Mouse (Mus musculus) hindbrain, embryonic 11.5 days (tissue): ENCODE data around the gene Plk3. TPM values are rescaled to one million over a fixed set of nuclear protein-coding genes. Genes with fewer than 3 reads are reported as not detected.

Experiments
- ATAC-seq: fragments of 200-750 bp; cut with Nextera tagmentation; 2 replicates; pipeline ENCODE4 v1.8.0; 2017; ENCODE audit warnings: mild to moderate bottlenecking, moderate TSS enrichment, moderate library complexity; ENCODE audit not compliant: low FRiP score
- DNase-seq: peaks from one replicate; pipeline ENCODE4 v3.0.0-alpha.2; 2015; ENCODE audit warnings: low spot score
- H3K27ac ChIP-seq: fragments of 300-500 bp; sonication (generic); 2 replicates; pipeline ENCODE4 v1.5.1; 2014; ENCODE audit warnings: mild to moderate bottlenecking, low read depth, low read length
- H3K27me3 ChIP-seq: fragments of 300-500 bp; sonication (generic); 2 replicates; pipeline ENCODE4 v1.6.1; 2014; ENCODE audit warnings: mild to moderate bottlenecking, low read length, moderate library complexity, mixed read lengths; ENCODE audit not compliant: control insufficient read depth, insufficient read depth
- H3K36me3 ChIP-seq: fragments of 300-500 bp; sonication (generic); 2 replicates; pipeline ENCODE4 v1.6.1; 2014; ENCODE audit warnings: mild to moderate bottlenecking, low read length, moderate library complexity, mixed read lengths; ENCODE audit not compliant: control insufficient read depth, insufficient read depth
- H3K4me1 ChIP-seq: fragments of 300-500 bp; sonication (generic); replicated peaks from 2 replicates; pipeline ENCODE4 v1.6.1; 2014; ENCODE audit warnings: low read length, mixed read lengths; ENCODE audit not compliant: control insufficient read depth, insufficient read depth
- H3K4me2 ChIP-seq: fragments of 300-500 bp; sonication (generic); replicated peaks from 2 replicates; pipeline ENCODE4 v1.6.1; 2014; ENCODE audit warnings: mild to moderate bottlenecking, low read depth, low read length
- H3K4me3 ChIP-seq: fragments of 300-500 bp; sonication (generic); 2 replicates; pipeline ENCODE4 v1.5.1; 2014; ENCODE audit warnings: low read depth, low read length
- H3K9ac ChIP-seq: fragments of 300-500 bp; sonication (generic); 2 replicates; pipeline ENCODE4 v1.6.1; 2014; ENCODE audit warnings: low read depth, low read length
- H3K9me3 ChIP-seq: fragments of 300-500 bp; sonication (generic); 2 replicates; pipeline ENCODE4 v1.6.1; 2016; ENCODE audit warnings: low read length; ENCODE audit not compliant: control insufficient read depth
- WGBS: fragments of 180-500 bp; shearing (Covaris S2); extraction: QIAGEN DNeasy Blood & Tissue Kit; methylation state at CpG from one replicate; pipeline ENCODE4 v1.1.7; 2014; 5-methylcytosine and 5-hydroxymethylcytosine counted together
- polyA plus RNA-seq: library from polyadenylated mRNA; unstranded; fragments of >200 nt; fragmentation: Nextera tagmentation; extraction: Ambion mirVana; gene quantifications from 2 replicates; pipeline ENCODE4 v1.2.1, GENCODE M21; 2014

Gene Plk3
- polyA plus RNA-seq, 1 experiment from 2014 or later = 31.3 TPM

GRCm38 (mm10) chr4:117115592-117115991, 18.2 kb downstream of the Plk3 start:
- DNase-seq (no peak), ATAC-seq (no peak)
- Histone ChIP-seq H3K4me1 (no peaks in the 10 kb centered on the region), H3K27me3 (no peaks in the 10 kb centered on the region), H3K9me3 (no peaks in the 10 kb centered on the region), H3K9ac (no peak overlapping the region), H3K4me2 (no peak overlapping the region), H3K36me3 (no peaks in the 10 kb centered on the region), H3K27ac (no peak overlapping the region), H3K4me3 (no peak overlapping the region)
- 88% methylated on average over 5 of the region's 5 CpGs for WGBS

- Histone ChIP-seq H3K4me2 (no peak overlapping the region), H3K4me1 (no peaks in the 10 kb centered on the region), H3K36me3 (no peaks in the 10 kb centered on the region), H3K27ac (no peak overlapping the region), H3K27me3 (no peaks in the 10 kb centered on the region), H3K9ac (no peak overlapping the region), H3K4me3 (no peak overlapping the region), H3K9me3 (no peaks in the 10 kb centered on the region)
- no peak for DNase-seq
- WGBS = 94% methylated on average over 1 of the region's 1 CpGs
- ATAC-seq = no peak
Observed at GRCm38 (mm10) chr4:117113237-117113636, 20.5 kb downstream of the Plk3 start.

GRCm38 (mm10) chr4:117110985-117111384, 22.8 kb downstream of the Plk3 start:
- Histone ChIP-seq H3K36me3 (no peaks in the 10 kb centered on the region), H3K9ac (no peak overlapping the region), H3K27me3 (no peaks in the 10 kb centered on the region), H3K27ac (no peak overlapping the region), H3K4me3 (no peak overlapping the region), H3K9me3 (no peaks in the 10 kb centered on the region), H3K4me2 (no peak overlapping the region), H3K4me1 (no peaks in the 10 kb centered on the region)
- DNase-seq (no peak), ATAC-seq (no peak)
- 93% methylated on average over 11 of the region's 11 CpGs for WGBS

GRCm38 (mm10) chr4:117110249-117110648, 23.5 kb downstream of the Plk3 start:
- DNase-seq = no peak
- Histone ChIP-seq H3K27me3 (no peaks in the 10 kb centered on the region), H3K9ac (no peak overlapping the region), H3K4me3 (no peak overlapping the region), H3K9me3 (no peaks in the 10 kb centered on the region), H3K36me3 (no peaks in the 10 kb centered on the region), H3K27ac (no peak overlapping the region), H3K4me1 (no peaks in the 10 kb centered on the region), H3K4me2 (no peak overlapping the region)
- ATAC-seq = no peak
- WGBS = 93% methylated on average over 13 of the region's 13 CpGs

GRCm38 (mm10) chr4:117109330-117109729, 24.4 kb downstream of the Plk3 start:
- 91% methylated on average over 25 of the region's 25 CpGs for WGBS

GRCm38 (mm10) chr4:117108524-117108849, 25.3 kb downstream of the Plk3 start:
- Histone ChIP-seq H3K27ac (no peak overlapping the region), H3K4me3 (no peak overlapping the region), H3K36me3 (no peaks in the 10 kb centered on the region), H3K4me2 (no peak overlapping the region), H3K27me3 (no peaks in the 10 kb centered on the region), H3K9me3 (no peaks in the 10 kb centered on the region), H3K4me1 (no peaks in the 10 kb centered on the region), H3K9ac (no peak overlapping the region)
- WGBS = 93% methylated on average over 6 of the region's 6 CpGs
- DNase-seq = no peak
- no peak for ATAC-seq

More at GRCm38 (mm10) chr4:117109330-117109729, 24.4 kb downstream of the Plk3 start:
- no peaks in the 10 kb centered on the region for H3K9me3 ChIP-seq
- no peaks in the 10 kb centered on the region for H3K36me3 ChIP-seq
- no peaks in the 10 kb centered on the region for H3K4me1 ChIP-seq
- no peaks in the 10 kb centered on the region for H3K27me3 ChIP-seq
- no peak overlapping the region for H3K9ac ChIP-seq
- no peak overlapping the region for H3K4me2 ChIP-seq
- DNase-seq (no peak), ATAC-seq (no peak)
- no peak overlapping the region for H3K4me3 ChIP-seq
- no peak overlapping the region for H3K27ac ChIP-seq

GRCm38 (mm10) chr4:117107813-117108523, 25.8 kb downstream of the Plk3 start:
- H3K36me3 ChIP-seq = no peaks in the 10 kb centered on the region
- no peak overlapping the region for H3K27ac ChIP-seq
- H3K9me3 ChIP-seq = no peaks in the 10 kb centered on the region
- 92% methylated on average over 18 of the region's 18 CpGs for WGBS
- H3K4me3 ChIP-seq = no peak overlapping the region
- no peaks in the 10 kb centered on the region for H3K27me3 ChIP-seq
- ATAC-seq (no peak), DNase-seq (no peak)
- no peaks in the 10 kb centered on the region for H3K4me1 ChIP-seq
- H3K4me2 ChIP-seq = no peak overlapping the region
- no peak overlapping the region for H3K9ac ChIP-seq

- Histone ChIP-seq H3K27ac (no peak overlapping the region), H3K4me2 (no peak overlapping the region), H3K27me3 (no peaks in the 10 kb centered on the region), H3K9me3 (no peaks in the 10 kb centered on the region), H3K4me1 (no peaks in the 10 kb centered on the region), H3K4me3 (no peak overlapping the region), H3K36me3 (no peaks in the 10 kb centered on the region), H3K9ac (no peak overlapping the region)
- WGBS = 78% methylated on average over 10 of the region's 10 CpGs
- ATAC-seq = no peak
- DNase-seq = no peak
Observed at GRCm38 (mm10) chr4:117105127-117105526, 28.6 kb downstream of the Plk3 start.

- DNase-seq (no peak), ATAC-seq (no peak)
- Histone ChIP-seq H3K4me3 (no peak overlapping the region), H3K4me1 (no peaks in the 10 kb centered on the region), H3K27me3 (no peaks in the 10 kb centered on the region), H3K4me2 (no peak overlapping the region), H3K36me3 (no peaks in the 10 kb centered on the region), H3K9ac (no peak overlapping the region), H3K27ac (no peak overlapping the region), H3K9me3 (no peaks in the 10 kb centered on the region)
- 74% methylated on average over 10 of the region's 10 CpGs for whole genome bisulfite sequencing
Observed at GRCm38 (mm10) chr4:117104672-117105071, 29.1 kb downstream of the Plk3 start.
